Mouse (Mus musculus) hindbrain, postnatal 0 days (tissue): ENCODE results near the gene Crx. TPM values are rescaled to one million over a fixed set of nuclear protein-coding genes. Genes with fewer than 3 reads are reported as not detected.

Experiments used
- ATAC-seq: fragments of 200-750 bp; cut with Nextera tagmentation; 2 replicates; pipeline ENCODE4 v1.8.0; 2017; ENCODE audit warnings: mild to moderate bottlenecking, moderate TSS enrichment, moderate library complexity
- DNase-seq: peaks from one replicate; pipeline ENCODE4 v3.0.0-alpha.2; 2015; ENCODE audit warnings: low spot score
- H3K27ac ChIP-seq: fragments of 300-500 bp; sonication (generic); 2 replicates; pipeline ENCODE4 v1.5.1; 2014; ENCODE audit warnings: mild to moderate bottlenecking
- H3K27me3 ChIP-seq: fragments of 300-500 bp; sonication (generic); 2 replicates; pipeline ENCODE4 v1.6.1; 2014; ENCODE audit warnings: low read length, mixed read lengths; ENCODE audit not compliant: insufficient read depth
- H3K36me3 ChIP-seq: fragments of 300-500 bp; sonication (generic); 2 replicates; pipeline ENCODE4 v1.6.1; 2014; ENCODE audit warnings: low read length, mixed read lengths; ENCODE audit not compliant: insufficient read depth
- H3K4me1 ChIP-seq: fragments of 300-500 bp; sonication (generic); 2 replicates; pipeline ENCODE4 v1.6.1; 2014; ENCODE audit warnings: antibody characterized with exemption, low read length, mixed read lengths; ENCODE audit not compliant: insufficient read depth
- H3K4me2 ChIP-seq: fragments of 300-500 bp; sonication (generic); 2 replicates; pipeline ENCODE4 v1.6.1; 2014; ENCODE audit warnings: low read depth, mild to moderate bottlenecking, low read length, moderate library complexity, mixed read lengths
- H3K4me3 ChIP-seq: fragments of 300-500 bp; sonication (generic); 2 replicates; pipeline ENCODE4 v1.5.1; 2014; ENCODE audit warnings: low read length
- H3K9ac ChIP-seq: fragments of 300-500 bp; sonication (generic); replicated peaks from 2 replicates; pipeline ENCODE4 v1.6.1; 2014; ENCODE audit warnings: mild to moderate bottlenecking, low read length, moderate library complexity, mixed read lengths
- H3K9me3 ChIP-seq: fragments of 300-500 bp; sonication (generic); 2 replicates; pipeline ENCODE4 v1.6.1; 2016; ENCODE audit warnings: low read length, mixed read lengths
- CTCF ChIP-seq: IDR thresholded peaks from 2 replicates; pipeline ENCODE4 v1.5.1; 2016; ENCODE audit warnings: antibody characterized with exemption, control low read depth, low read depth
- WGBS: fragments of 180-500 bp; shearing (Covaris S2); extraction: QIAGEN DNeasy Blood & Tissue Kit; methylation state at CpG from one replicate; pipeline ENCODE4 v1.1.7; 2014; 5-methylcytosine and 5-hydroxymethylcytosine counted together
- polyA plus RNA-seq: library from polyadenylated mRNA; unstranded; fragments of >200 nt; fragmentation: Nextera tagmentation; extraction: Ambion mirVana; gene quantifications from 2 replicates; pipeline ENCODE4 v1.2.1, GENCODE M21; 2015
- total RNA-seq: library from RNA; depleted of rRNA; stranded (reverse); fragments of >200 nt; gene quantifications from 2 replicates; pipeline ENCODE4 v1.2.3, GENCODE M21; 2014; rRNA removed

Gene Crx
- total and polyA plus RNA-seq, 2 experiments from 2014 or later: not detected

GRCm38 (mm10) chr7:15881388-15881787 lies 1.6 kb upstream of the Crx start:
- Histone ChIP-seq H3K9me3 (no peaks in the 10 kb centered on the region), H3K36me3 (no peaks in the 10 kb centered on the region), H3K9ac (no peak overlapping the region), H3K4me1 (no peaks in the 10 kb centered on the region), H3K4me2 (no peak overlapping the region), H3K27ac (no peak overlapping the region), H3K4me3 (no peak overlapping the region), H3K27me3 (no peaks in the 10 kb centered on the region)
- ATAC-seq: 0 out of 2 replicates have a peak, but pooled peaks have one; percentile 32
- no peak for DNase-seq
- 10% methylated on average over 7 of the region's 7 CpGs for WGBS
- TF ChIP-seq CTCF: no peak

GRCm38 (mm10) chr7:15864104-15864503 lies 15.7 kb downstream of the Crx start:
- H3K36me3 ChIP-seq: no peaks in the 10 kb centered on the region
- 78% methylated on average over 4 of the region's 4 CpGs for WGBS
- TF ChIP-seq CTCF: no peak
- no peaks in the 10 kb centered on the region for H3K4me1 ChIP-seq
- no peak overlapping the region for H3K9ac ChIP-seq
- H3K27me3 ChIP-seq: no peaks in the 10 kb centered on the region
- no peak for ATAC-seq
- no peaks in the 10 kb centered on the region for H3K9me3 ChIP-seq
- no peak overlapping the region for H3K4me2 ChIP-seq
- no peak for DNase-seq
- no peak overlapping the region for H3K4me3 ChIP-seq
- no peak overlapping the region for H3K27ac ChIP-seq

GRCm38 (mm10) chr7:15859657-15860056 lies 20.1 kb downstream of the Crx start:
- peak; percentile 24; the same call in 1 of the 2 replicates for TF ChIP-seq CTCF
- H3K4me2 ChIP-seq: no peak overlapping the region
- ATAC-seq: no peak
- no peaks in the 10 kb centered on the region for H3K9me3 ChIP-seq
- WGBS: 45% methylated on average over 2 of the region's 2 CpGs
- peak; percentile 4 for DNase-seq
- no peaks in the 10 kb centered on the region for H3K36me3 ChIP-seq
- H3K4me3 ChIP-seq: no peak overlapping the region
- no peak overlapping the region for H3K9ac ChIP-seq
- no peak overlapping the region for H3K27ac ChIP-seq
- no peaks in the 10 kb centered on the region for H3K4me1 ChIP-seq
- H3K27me3 ChIP-seq: no peaks in the 10 kb centered on the region

GRCm38 (mm10) chr7:15839578-15839977 lies 40.2 kb downstream of the Crx start, which contains the start of gene Obox6:
Obox6 (minus strand) TSS chr7:15839678.
- 89% methylated on average over 3 of the region's 3 CpGs for WGBS
- TF ChIP-seq CTCF: no peak
- H3K9me3 ChIP-seq: peaks cover 15% of the 10 kb centered on the region; the same call in 1 of the 2 replicates
- no peak within 1 kb of the TSS for H3K4me3 ChIP-seq
- no peak for ATAC-seq
- H3K9ac ChIP-seq: no peak within 1 kb of the TSS
- no peaks in the 10 kb centered on the region for H3K36me3 ChIP-seq
- no peaks in the 10 kb centered on the region for H3K4me1 ChIP-seq
- H3K4me2 ChIP-seq: no peak within 1 kb of the TSS
- DNase-seq: no peak
- H3K27ac ChIP-seq: no peak within 1 kb of the TSS
- H3K27me3 ChIP-seq: no peaks in the 10 kb centered on the region

Other genes starting within 250 kb of the Crx start
- gene Obox3, start 240.1 kb downstream of the Crx start, total RNA-seq: not detected in 2 replicates
- not detected in 2 replicates for gene Obox3, start 240.1 kb downstream of the Crx start, polyA plus RNA-seq
- gene Obox5, start 129.8 kb downstream of the Crx start, total RNA-seq: not detected in 2 replicates
- gene Obox5, start 129.8 kb downstream of the Crx start, polyA plus RNA-seq: not detected in 2 replicates
- not detected in 2 replicates for gene Obox6, start 40.3 kb downstream of the Crx start, total RNA-seq
- not detected in 2 replicates for gene Obox6, start 40.3 kb downstream of the Crx start, polyA plus RNA-seq
- gene Crxos, start 2.6 kb upstream of the Crx start, total RNA-seq: not detected in 2 replicates
- 0.15 TPM in 1 of 2 replicates, not detected in the other for gene Crxos, start 2.6 kb upstream of the Crx start, polyA plus RNA-seq
- 501 and 566 TPM in 2 replicates for gene Selenow, start 42.4 kb upstream of the Crx start, total RNA-seq
- 1,894 and 2,002 TPM in 2 replicates for gene Selenow, start 42.4 kb upstream of the Crx start, polyA plus RNA-seq
- 76.5 and 82.1 TPM in 2 replicates for gene Nop53, start 66.1 kb upstream of the Crx start, total RNA-seq
- gene Nop53, start 66.1 kb upstream of the Crx start, polyA plus RNA-seq: 124 and 127 TPM in 2 replicates
- gene Ehd2, start 87.6 kb upstream of the Crx start, total RNA-seq: 5.0 and 9.5 TPM in 2 replicates
- 4.4 and 5.3 TPM in 2 replicates for gene Ehd2, start 87.6 kb upstream of the Crx start, polyA plus RNA-seq
- gene Bicra, start 168.0 kb upstream of the Crx start, total RNA-seq: 6.2 and 8.5 TPM in 2 replicates
- gene Bicra, start 168.0 kb upstream of the Crx start, polyA plus RNA-seq: 3.4 and 3.8 TPM in 2 replicates
- gene Zfp541, start 181.8 kb upstream of the Crx start, total RNA-seq: 0.31 and 0.72 TPM in 2 replicates
- gene Zfp541, start 181.8 kb upstream of the Crx start, polyA plus RNA-seq: 0.15 and 0.24 TPM in 2 replicates
- 413 and 441 TPM in 2 replicates for gene Napa, start 218.5 kb upstream of the Crx start, total RNA-seq
- gene Napa, start 218.5 kb upstream of the Crx start, polyA plus RNA-seq: 253 and 256 TPM in 2 replicates
- gene Kptn, start 239.9 kb upstream of the Crx start, total RNA-seq: 33.3 and 41.7 TPM in 2 replicates
- 33.2 and 35.8 TPM in 2 replicates for gene Kptn, start 239.9 kb upstream of the Crx start, polyA plus RNA-seq
- gene Slc8a2, start 249.9 kb upstream of the Crx start, total RNA-seq: 78.6 and 79.4 TPM in 2 replicates
- 1.2 TPM in 2 replicates for gene Slc8a2, start 249.9 kb upstream of the Crx start, polyA plus RNA-seq